Mouse (Mus musculus): ENCODE results near the gene Srxn1.
A peak's percentile ranks its signal among the peaks of the same experiment; 100 is the strongest.

The Srxn1 gene

GRCm38 (mm10) chr2:152128597-152128996 is 23.3 kb downstream of the Srxn1 start:
- no peak for DNase-seq

GRCm38 (mm10) chr2:152129778-152130177 is 24.5 kb downstream of the Srxn1 start:
- no peak for DNase-seq

DNA sequence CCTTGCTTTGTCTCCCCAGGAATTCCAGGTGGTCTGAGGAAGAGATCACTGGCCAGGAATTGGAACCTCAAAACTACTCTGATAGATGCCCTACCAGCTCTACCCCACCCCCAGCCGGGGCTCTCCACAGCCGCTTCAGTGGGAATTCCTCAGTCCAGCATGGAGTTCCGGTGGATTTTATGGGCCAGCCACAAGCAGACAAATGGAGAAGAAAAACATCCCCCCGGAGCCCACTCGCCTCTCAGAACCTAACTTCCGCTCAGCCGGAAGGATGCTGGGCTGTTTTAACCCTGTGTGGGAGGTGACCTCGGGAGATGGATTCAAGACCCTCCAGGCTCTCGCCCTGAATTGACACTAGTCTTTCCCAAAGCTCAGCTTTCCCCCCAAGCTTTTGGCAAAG is 26.7 kb downstream of the Srxn1 start:
- DNase-seq, result no peak

GRCm38 (mm10) chr2:152132691-152133090 is 27.4 kb downstream of the Srxn1 start:
- peak in 1 of 2 experiments; percentile 55 for DNase-seq

DNA sequence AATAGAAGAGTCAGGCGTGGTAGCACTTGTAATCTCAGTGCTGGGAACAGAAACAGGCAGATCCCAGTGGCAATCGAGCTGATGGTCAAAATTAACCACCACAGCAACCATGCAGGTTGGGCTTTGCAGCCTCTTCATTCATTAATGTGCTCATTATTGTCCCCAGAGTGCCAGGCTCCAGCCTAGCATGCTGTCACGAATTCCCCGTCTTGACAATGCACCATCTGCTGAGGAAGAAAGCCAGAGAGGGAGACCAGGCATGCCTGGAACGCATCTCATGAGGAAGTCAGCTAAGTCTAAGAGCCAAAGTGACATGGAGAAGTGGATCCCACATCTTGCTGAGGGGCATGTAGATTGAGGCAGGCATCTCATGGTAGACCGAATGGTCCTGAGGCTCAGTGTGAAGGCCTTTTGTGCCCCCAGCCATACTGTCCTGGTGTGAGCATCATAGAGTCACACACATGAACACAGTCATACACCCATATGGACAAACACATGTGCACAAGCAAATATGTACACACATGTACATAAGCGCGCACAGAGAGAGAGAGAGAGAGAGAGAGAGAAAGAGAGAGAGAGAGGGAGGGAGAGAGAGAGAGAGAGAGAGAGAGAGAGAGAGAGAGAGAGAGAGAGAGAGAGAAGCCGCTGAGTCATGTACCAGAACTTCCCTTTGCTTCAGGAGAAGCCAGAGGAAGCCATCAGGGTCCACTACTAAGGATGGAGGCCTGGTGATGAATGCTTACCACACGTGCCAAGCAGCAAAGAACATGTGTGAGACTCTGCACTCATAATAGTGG is 34.1 kb downstream of the Srxn1 start:
- no peak for DNase-seq

DNA sequence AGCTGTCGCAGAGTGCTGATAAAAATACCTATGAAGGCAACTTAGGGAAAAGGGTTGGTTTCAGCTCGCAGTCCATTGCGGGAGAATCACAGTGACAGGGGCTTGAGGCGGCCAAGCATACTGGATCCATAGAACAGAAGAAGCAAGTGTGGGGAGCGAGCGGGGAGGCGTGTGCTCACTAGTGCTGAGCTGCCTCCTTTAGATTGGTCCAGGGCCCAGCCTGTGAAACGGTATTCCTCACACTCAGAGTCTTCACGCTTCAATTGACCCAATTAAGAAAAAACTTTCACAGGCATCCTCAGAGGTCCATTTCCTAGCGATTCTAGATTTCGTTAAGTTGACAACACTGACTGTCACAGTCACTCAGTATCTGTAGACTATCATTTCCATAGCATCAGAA is 35.6 kb downstream of the Srxn1 start:
- DNase-seq, result no peak

DNA sequence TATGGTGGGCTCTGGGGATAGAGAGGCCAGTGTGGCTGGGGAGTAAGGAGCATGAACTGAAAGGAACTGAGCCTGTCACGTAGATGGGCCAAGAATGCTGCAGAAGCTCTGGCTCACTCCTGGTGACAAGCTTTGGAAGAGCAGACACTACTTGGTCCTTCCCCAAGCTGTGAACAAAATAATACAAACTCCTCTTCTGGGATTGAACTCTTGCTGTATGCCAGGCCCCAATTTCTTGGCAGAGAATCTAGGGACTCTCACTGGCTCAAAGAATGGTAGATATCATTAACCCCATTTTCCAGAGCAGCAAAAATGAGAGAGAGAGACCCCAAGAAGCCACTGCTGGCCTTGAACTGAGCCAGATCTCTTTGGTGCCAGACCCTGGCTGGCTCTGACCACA is 36.2 kb downstream of the Srxn1 start:
- DNase-seq, result no peak

GRCm38 (mm10) chr2:152142046-152142445 is 36.7 kb downstream of the Srxn1 start:
- DNase-seq, result peak; percentile 45 to 68

GRCm38 (mm10) chr2:152142571-152142970 is 37.3 kb downstream of the Srxn1 start:
- no peak for DNase-seq

GRCm38 (mm10) chr2:152143279-152144157 is 38.2 kb downstream of the Srxn1 start, which contains the start of gene Tcf15:
Gene Tcf15 (plus strand): TSS chr2:152143561.
- peak; percentile 69 to 77 for DNase-seq

GRCm38 (mm10) chr2:152144158-152144450 is 38.8 kb downstream of the Srxn1 start:
- DNase-seq, result no peak

- DNase-seq, result peak in 1 of 2 experiments; percentile 13
Measured at GRCm38 (mm10) chr2:152144501-152144900, 39.2 kb downstream of the Srxn1 start.

DNA sequence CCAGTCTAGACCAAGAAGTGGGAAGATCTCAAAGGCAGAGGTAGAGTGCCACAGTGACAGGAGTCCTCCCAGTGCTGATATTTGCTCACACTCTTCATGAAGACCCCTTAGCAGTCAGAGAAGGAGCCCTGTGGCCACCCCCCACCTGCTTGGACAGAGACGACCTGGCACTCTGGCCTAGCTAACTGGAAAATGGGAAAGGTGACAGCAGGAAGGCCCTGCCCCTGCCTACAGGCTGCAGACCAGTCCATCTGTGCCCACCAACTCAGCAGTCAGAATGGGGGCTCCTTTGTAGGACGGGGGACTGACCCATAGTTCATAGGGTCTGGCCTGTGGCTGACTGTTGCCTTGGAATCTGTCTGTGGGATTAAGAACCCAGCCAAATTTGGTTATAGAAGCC is 40.4 kb downstream of the Srxn1 start:
- peak in 1 of 2 experiments; percentile 14 for DNase-seq

DNA sequence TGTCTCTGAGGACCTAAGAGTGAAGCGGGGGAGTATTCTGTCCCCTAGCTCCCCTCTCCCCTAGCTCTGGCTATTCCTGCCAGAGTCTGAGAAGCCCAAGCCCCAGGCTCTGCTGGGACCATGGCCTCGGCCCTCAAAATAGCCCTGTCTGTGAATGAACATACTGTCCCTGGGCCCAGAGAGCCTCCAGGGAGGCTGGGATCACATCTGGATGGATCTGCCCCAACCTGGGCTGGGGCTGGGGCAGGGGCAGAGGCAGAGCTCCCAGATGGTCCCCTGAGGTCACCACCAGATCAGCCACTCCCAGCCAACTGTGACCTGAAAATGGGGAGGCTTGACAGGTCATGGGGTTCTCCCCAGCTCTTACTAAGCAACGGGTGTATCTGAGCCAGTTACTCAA is 41.8 kb downstream of the Srxn1 start:
- DNase-seq, result peak in 1 of 2 experiments; percentile 14

DNA sequence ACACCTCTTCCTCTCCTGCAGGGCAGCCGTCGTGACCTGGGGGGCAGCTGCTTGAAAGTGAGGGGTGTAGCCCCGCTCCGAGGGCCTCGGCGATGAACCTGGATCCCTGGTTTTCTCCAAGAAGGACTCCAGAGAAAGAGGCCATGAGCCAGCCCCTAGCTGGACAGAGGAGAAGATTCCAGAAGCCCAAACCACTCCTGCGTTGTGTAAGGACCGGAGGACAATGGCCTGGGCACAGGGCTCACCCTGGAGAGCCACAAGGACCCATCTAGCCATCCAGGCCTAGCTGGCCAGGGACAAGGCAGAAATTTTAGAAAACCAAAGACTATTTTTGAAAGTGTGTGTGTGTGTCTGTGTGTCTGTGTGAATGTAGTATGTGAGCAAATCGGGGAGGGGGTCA is 43.4 kb downstream of the Srxn1 start:
- DNase-seq, result peak in 1 of 2 experiments; percentile 13

DNA sequence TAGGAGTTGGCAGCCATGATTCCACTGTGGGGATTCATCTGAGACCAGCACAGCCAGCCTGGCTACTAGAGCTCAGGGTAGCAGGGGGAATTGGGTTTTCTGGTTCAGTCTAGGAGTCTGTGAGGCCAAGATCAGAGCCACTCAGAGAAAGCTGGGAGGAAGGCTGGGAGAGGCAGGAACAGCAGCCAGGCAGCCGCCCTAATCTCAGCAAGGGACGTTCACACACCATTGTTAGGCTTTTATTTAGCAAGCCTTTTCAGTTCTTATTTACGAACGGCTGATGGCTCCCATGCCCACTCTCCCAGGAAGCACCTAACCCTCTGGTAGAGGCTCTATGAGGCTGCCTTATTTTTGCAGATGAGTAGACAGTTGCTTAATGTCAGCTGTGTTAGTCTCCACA is 44.6 kb downstream of the Srxn1 start:
- no peak for DNase-seq

DNA sequence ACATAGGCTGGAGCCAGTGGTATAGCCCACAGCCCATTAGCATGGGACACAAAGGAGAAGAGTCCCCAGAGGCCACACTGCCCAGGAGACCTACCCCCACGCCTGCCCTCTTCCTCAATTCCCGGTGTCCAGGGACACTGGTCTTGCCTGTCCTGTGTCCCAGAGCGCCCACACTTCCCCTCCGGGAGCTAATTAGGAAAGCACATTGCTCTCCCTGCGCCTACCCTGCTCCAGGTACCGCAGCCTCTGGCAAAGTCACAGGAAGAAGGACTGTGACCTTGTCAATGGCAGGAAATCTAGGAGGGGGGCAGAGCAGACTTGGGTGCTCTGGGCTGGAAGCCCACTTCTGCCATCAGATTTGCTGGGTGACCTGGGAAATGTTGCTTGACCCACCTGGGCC is 45.1 kb downstream of the Srxn1 start:
- DNase-seq, result no peak

GRCm38 (mm10) chr2:152153361-152153760 is 48.0 kb downstream of the Srxn1 start:
- no peak for DNase-seq

DNA sequence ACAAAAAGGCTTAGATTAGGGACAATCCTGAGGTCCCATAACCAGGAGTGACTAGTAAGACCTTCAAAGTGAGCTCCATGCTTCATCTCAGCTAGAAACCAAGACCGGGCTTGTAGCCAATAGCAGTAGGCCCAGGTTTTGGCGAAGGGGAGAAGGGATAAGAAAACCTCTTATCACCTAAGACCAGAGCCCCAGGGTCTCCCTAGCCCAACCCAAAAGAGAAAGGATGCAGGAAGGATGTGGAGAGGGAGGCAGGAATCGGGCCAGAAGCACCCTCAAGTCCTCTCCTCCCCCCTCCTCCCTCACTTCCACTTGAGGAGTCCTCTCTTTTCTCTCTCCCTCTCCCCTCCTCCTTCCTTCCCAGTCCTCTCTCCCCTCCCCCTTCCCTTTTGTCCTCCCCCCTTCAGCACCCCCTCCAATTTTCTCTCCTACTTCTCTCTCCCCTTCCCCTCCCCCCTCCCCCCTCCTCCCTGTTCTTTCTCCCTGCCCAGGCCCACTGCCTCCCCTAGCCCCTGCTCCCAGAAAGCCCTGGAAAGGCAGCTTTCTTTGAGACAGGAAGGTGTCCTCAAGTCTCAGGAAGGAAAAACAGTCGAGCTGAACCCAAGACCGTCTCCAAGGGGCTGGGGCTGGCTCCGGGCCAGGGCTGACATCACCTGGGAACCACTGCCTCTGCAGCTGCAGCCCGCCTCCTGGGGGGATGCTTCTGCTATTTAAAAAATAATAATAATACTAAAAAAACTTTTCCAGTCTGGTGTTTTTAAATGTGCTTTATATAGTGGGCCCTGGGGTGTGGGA is 50.3 kb downstream of the Srxn1 start:
- DNase-seq, result peak; percentile 46 to 50

DNA sequence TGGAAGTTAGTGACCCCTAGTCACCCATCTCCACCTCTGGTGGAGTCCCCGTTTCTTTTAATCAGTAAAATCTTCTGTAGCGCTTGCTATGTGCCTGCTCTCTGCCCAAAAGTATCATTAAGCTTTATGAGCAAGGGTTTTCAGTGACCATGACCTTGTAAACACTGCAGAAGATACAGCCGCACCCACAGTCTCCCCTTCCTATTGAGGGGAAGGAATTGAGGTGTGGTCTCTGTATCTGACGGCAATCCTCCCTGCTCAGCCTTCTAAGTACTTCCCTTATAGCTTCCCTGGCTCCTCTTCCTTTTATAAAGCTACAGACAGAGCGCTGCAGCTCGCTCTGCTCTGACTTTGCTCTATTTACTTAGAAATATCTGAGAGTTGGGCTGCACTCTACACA is 51.2 kb downstream of the Srxn1 start:
- no peak for DNase-seq

- DNase-seq, result no peak
Measured at GRCm38 (mm10) chr2:152159487-152159886, 54.2 kb downstream of the Srxn1 start.
